Mouse (Mus musculus): ENCODE results near the gene Ggta1. TPM values are rescaled to one million over a fixed set of nuclear protein-coding genes. Genes with fewer than 3 reads are reported as not detected.

Gene Ggta1
- polyA plus RNA-seq, 1 experiment = 3.5 TPM

GRCm38 (mm10) chr2:35506311-35507190 lies 43.5 kb upstream of the Ggta1 start:
- WGBS = 47% methylated on average over 6 of the region's 6 CpGs
- no peaks in the 10 kb centered on the region for H3K36me3 ChIP-seq (ENCODE audit: control insufficient read depth, insufficient read depth, low read length)
- peaks cover 43% of the 10 kb centered on the region for H3K4me1 ChIP-seq (ENCODE audit: control insufficient read depth, insufficient read depth, insufficient read length, low read length)
- TF ChIP-seq POLR2A (IDR thresholded peaks at IDR 0.05; ENCODE audit: low read depth, low read length) = no peak
- TF ChIP-seq CTCF (IDR thresholded peaks at IDR 0.05; ENCODE audit: extremely low read depth, insufficient read length, insufficient replicate concordance, low read depth, low read length) = no peak
- H3K4me3 ChIP-seq (ENCODE audit: low read depth, low read length) = no peak overlapping the region
- H3K27ac ChIP-seq (ENCODE audit: insufficient read depth, low read depth, low read length) = no peak overlapping the region
- no peaks in the 10 kb centered on the region for H3K27me3 ChIP-seq (ENCODE audit: control insufficient read depth, insufficient read depth, low read length)

GRCm38 (mm10) chr2:35505519-35506286 lies 42.7 kb upstream of the Ggta1 start:
- WGBS = 71% methylated on average over 6 of the region's 6 CpGs
- Histone ChIP-seq H3K36me3 (ENCODE audit: control insufficient read depth, insufficient read depth, low read length) (no peaks in the 10 kb centered on the region), H3K27me3 (ENCODE audit: control insufficient read depth, insufficient read depth, low read length) (no peaks in the 10 kb centered on the region), H3K4me3 (ENCODE audit: low read depth, low read length) (no peak overlapping the region), H3K4me1 (ENCODE audit: control insufficient read depth, insufficient read depth, insufficient read length, low read length) (peaks cover 41% of the 10 kb centered on the region), H3K27ac (ENCODE audit: insufficient read depth, low read depth, low read length) (no peak overlapping the region; the same call in 1 of the 2 replicates)
- TF ChIP-seq CTCF (IDR thresholded peaks at IDR 0.05; ENCODE audit: extremely low read depth, insufficient read length, insufficient replicate concordance, low read depth, low read length) = no peak

GRCm38 (mm10) chr2:35504417-35504776 lies 41.4 kb upstream of the Ggta1 start:
- 80% methylated on average over 7 of the region's 7 CpGs for WGBS
- H3K27ac ChIP-seq (ENCODE audit: insufficient read depth, low read depth, low read length) = peak overlapping the region; percentile 24; the same call in 1 of the 2 replicates

GRCm38 (mm10) chr2:35503723-35504416 lies 40.8 kb upstream of the Ggta1 start:
- H3K4me3 ChIP-seq (ENCODE audit: low read depth, low read length) = no peak overlapping the region
- peak overlapping the region; percentile 61 for H3K27ac ChIP-seq (ENCODE audit: insufficient read depth, low read depth, low read length)
- TF ChIP-seq CTCF (IDR thresholded peaks at IDR 0.05; ENCODE audit: extremely low read depth, insufficient read length, insufficient replicate concordance, low read depth, low read length) (no peak), POLR2A (IDR thresholded peaks at IDR 0.05; ENCODE audit: low read depth, low read length) (no peak)
- peaks cover 35% of the 10 kb centered on the region for H3K4me1 ChIP-seq (ENCODE audit: control insufficient read depth, insufficient read depth, insufficient read length, low read length)
- 69% methylated on average over 8 of the region's 8 CpGs for WGBS
- no peaks in the 10 kb centered on the region for H3K36me3 ChIP-seq (ENCODE audit: control insufficient read depth, insufficient read depth, low read length)
- H3K27me3 ChIP-seq (ENCODE audit: control insufficient read depth, insufficient read depth, low read length) = no peaks in the 10 kb centered on the region

More at GRCm38 (mm10) chr2:35504417-35504776, 41.4 kb upstream of the Ggta1 start:
- H3K27me3 ChIP-seq (ENCODE audit: control insufficient read depth, insufficient read depth, low read length) = no peaks in the 10 kb centered on the region
- H3K36me3 ChIP-seq (ENCODE audit: control insufficient read depth, insufficient read depth, low read length) = no peaks in the 10 kb centered on the region
- peaks cover 37% of the 10 kb centered on the region for H3K4me1 ChIP-seq (ENCODE audit: control insufficient read depth, insufficient read depth, insufficient read length, low read length)
- H3K4me3 ChIP-seq (ENCODE audit: low read depth, low read length) = no peak overlapping the region
- TF ChIP-seq CTCF (IDR thresholded peaks at IDR 0.05; ENCODE audit: extremely low read depth, insufficient read length, insufficient replicate concordance, low read depth, low read length) (no peak), POLR2A (IDR thresholded peaks at IDR 0.05; ENCODE audit: low read depth, low read length) (no peak)

GRCm38 (mm10) chr2:35503021-35503722 lies 40.1 kb upstream of the Ggta1 start:
- Histone ChIP-seq H3K4me1 (ENCODE audit: control insufficient read depth, insufficient read depth, insufficient read length, low read length) (peaks cover 29% of the 10 kb centered on the region), H3K36me3 (ENCODE audit: control insufficient read depth, insufficient read depth, low read length) (no peaks in the 10 kb centered on the region), H3K27ac (ENCODE audit: insufficient read depth, low read depth, low read length) (peak overlapping the region; percentile 61; the same call in 1 of the 2 replicates), H3K4me3 (ENCODE audit: low read depth, low read length) (no peak overlapping the region), H3K27me3 (ENCODE audit: control insufficient read depth, insufficient read depth, low read length) (no peaks in the 10 kb centered on the region)
- WGBS = 80% methylated on average over 12 of the region's 12 CpGs
- no peak for TF ChIP-seq CTCF (IDR thresholded peaks at IDR 0.05; ENCODE audit: extremely low read depth, insufficient read length, insufficient replicate concordance, low read depth, low read length)
- TF ChIP-seq POLR2A (IDR thresholded peaks at IDR 0.05; ENCODE audit: low read depth, low read length) = no peak

- 93% methylated on average over 3 of the region's 3 CpGs for WGBS
- H3K4me3 ChIP-seq (ENCODE audit: low read depth, low read length) = no peak overlapping the region
- no peaks in the 10 kb centered on the region for H3K27me3 ChIP-seq (ENCODE audit: control insufficient read depth, insufficient read depth, low read length)
- H3K4me1 ChIP-seq (ENCODE audit: control insufficient read depth, insufficient read depth, insufficient read length, low read length) = peaks cover 29% of the 10 kb centered on the region
- no peak overlapping the region for H3K27ac ChIP-seq (ENCODE audit: insufficient read depth, low read depth, low read length)
- H3K36me3 ChIP-seq (ENCODE audit: control insufficient read depth, insufficient read depth, low read length) = no peaks in the 10 kb centered on the region
- no peak for TF ChIP-seq CTCF (IDR thresholded peaks at IDR 0.05; ENCODE audit: extremely low read depth, insufficient read length, insufficient replicate concordance, low read depth, low read length)
- no peak for TF ChIP-seq POLR2A (IDR thresholded peaks at IDR 0.05; ENCODE audit: low read depth, low read length)
Measured at GRCm38 (mm10) chr2:35502561-35502960, 39.5 kb upstream of the Ggta1 start.

All from small intestine, adult 2 months (tissue).